ENCODE assay signal across 27 mouse cellular contexts in the genomic region with DNA sequence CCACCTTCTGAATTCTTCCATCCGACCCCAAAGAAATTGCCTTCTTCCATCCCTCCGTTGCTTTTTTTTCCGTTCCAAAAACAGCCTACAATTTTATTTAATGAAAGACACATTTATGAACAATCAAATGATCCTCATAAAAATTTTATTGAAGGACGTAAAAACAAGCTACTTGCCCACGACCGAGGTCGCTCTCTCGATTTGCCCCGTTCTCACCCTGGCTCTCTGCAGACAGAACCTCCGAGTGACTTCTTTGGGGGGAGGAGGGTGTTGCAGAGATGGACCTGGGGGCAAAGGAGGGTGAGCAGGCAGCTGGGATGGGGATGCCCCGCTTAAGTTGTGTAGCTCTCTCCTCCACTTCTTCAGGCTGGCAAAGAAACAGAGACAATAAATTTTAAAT. TPM values are rescaled to one million over a fixed set of nuclear protein-coding genes. Genes with fewer than 3 reads are reported as not detected.
DNase-seq lines count a peak whose midpoint lies in the region; ATAC-seq and TF ChIP-seq lines count a peak whose summit lies in the region.
"Had no signal": no experiment of that assay in that cellular context is flagged by ENCODE, and none has a peak within 500 bp of the region (broad histone marks: within the 10 kb centered on the region; RNA-seq: fewer than 3 reads in every experiment).

No protein-coding gene starts in this region.

- TF ChIP-seq RAD21 in MEL (IDR thresholded peaks at IDR 0.05; ENCODE audit: low read depth, low read length), result no peak

- no peaks in the 10 kb centered on the region for H3K36me3 ChIP-seq in kidney, embryonic 16.5 days (ENCODE audit: insufficient read depth, low read length)
- H3K36me3 ChIP-seq in MEL (ENCODE audit: control insufficient read depth in 1 of 2, insufficient read depth in 2 of 2, low read length in 2 of 2), result peaks cover 0 to 18% of the 10 kb centered on the region in 2 experiments; a peak in 3 of 4 replicates
- H3K36me3 ChIP-seq in limb, embryonic 12.5 days, result no peaks in the 10 kb centered on the region
- H3K36me3 ChIP-seq in neural tube, embryonic 12.5 days, result peaks cover 4% of the 10 kb centered on the region; the same call in 1 of the 2 replicates
- H3K36me3 ChIP-seq: embryonic facial prominence, embryonic 10.5 days; forebrain, embryonic 12.5 days; hindbrain, embryonic 15.5 days; midbrain, embryonic 15.5 days had no signal

- DNase-seq in kidney, adult 9 months, result no peak
- DNase-seq in MEL (ENCODE audit: low read depth, low spot score) (no peak), MN1 (ENCODE audit: low spot score) (no peak)
- DNase-seq in adrenal gland, postnatal 4 days (ENCODE audit: low spot score in 2 of 2), result no peak
- no peak for DNase-seq in layer of hippocampus, adult 18-20 months (ENCODE audit: low spot score in 2 of 2)
- DNase-seq: adrenal gland, postnatal 36 days; cerebellum, adult 18-20 months; cerebellum, postnatal 25 days; gastrocnemius, postnatal 25 days; heart, adult 2 months; heart, postnatal 36 days; lung, adult 2 months; right cerebral cortex, postnatal 14 days; thymus, adult 18-20 months had no signal

- no peak for TF ChIP-seq POLR2A in MEL (IDR thresholded peaks at IDR 0.05; ENCODE audit: control insufficient read depth in 1 of 2, insufficient read depth in 1 of 2, low read depth in 1 of 2, low read length in 2 of 2, poor library complexity in 1 of 2)

- H3K79me2 ChIP-seq in MEL (ENCODE audit: control insufficient read depth, insufficient read depth, low read length, poor library complexity), result peaks cover 51% of the 10 kb centered on the region

- WGBS in kidney, embryonic 16.5 days, result 4% methylated on average over 11 of the region's 11 CpGs
- WGBS in limb, embryonic 12.5 days, result 3% methylated on average over 11 of the region's 11 CpGs
- WGBS in neural tube, embryonic 12.5 days, result under 1% methylated on average over 11 of the region's 11 CpGs

- H3K9ac ChIP-seq in kidney, embryonic 16.5 days (replicated peaks; ENCODE audit: low read length), result peak overlapping the region; percentile 97
- H3K9ac ChIP-seq in MEL (ENCODE audit: control insufficient read depth, low read depth, low read length, poor library complexity, severe bottlenecking), result peak overlapping the region; percentile 56; the same call in 1 of the 2 replicates
- H3K9ac ChIP-seq in limb, embryonic 12.5 days (replicated peaks), result no peak overlapping the region
- peak overlapping the region; percentile 100 for H3K9ac ChIP-seq in neural tube, embryonic 12.5 days
- H3K9ac ChIP-seq: forebrain, embryonic 12.5 days; hindbrain, embryonic 15.5 days; midbrain, embryonic 15.5 days had no signal

- H3K9me3 ChIP-seq in kidney, embryonic 16.5 days (ENCODE audit: low read length), result no peaks in the 10 kb centered on the region
- H3K9me3 ChIP-seq in MEL (replicated peaks; ENCODE audit: insufficient read depth, low read length), result no peaks in the 10 kb centered on the region
- H3K9me3 ChIP-seq in limb, embryonic 12.5 days, result no peaks in the 10 kb centered on the region
- H3K9me3 ChIP-seq in neural tube, embryonic 12.5 days, result no peaks in the 10 kb centered on the region
- H3K9me3 ChIP-seq: embryonic facial prominence, embryonic 10.5 days; forebrain, embryonic 12.5 days; hindbrain, embryonic 15.5 days; megakaryocyte, embryonic 14.5 days; midbrain, embryonic 15.5 days had no signal

- peak overlapping the region; percentile 96 for H3K27ac ChIP-seq in kidney, embryonic 16.5 days (ENCODE audit: low read length)
- H3K27ac ChIP-seq in MEL (ENCODE audit: control insufficient read depth, low read depth, low read length), result no peak overlapping the region
- peak overlapping the region; percentile 50 for H3K27ac ChIP-seq in limb, embryonic 12.5 days
- H3K27ac ChIP-seq in neural tube, embryonic 12.5 days, result peak overlapping the region; percentile 95
- H3K27ac ChIP-seq: embryonic facial prominence, embryonic 10.5 days; forebrain, embryonic 12.5 days; heart, adult 2 months; hindbrain, embryonic 15.5 days; midbrain, embryonic 15.5 days had no signal

- peaks cover 17% of the 10 kb centered on the region for H3K27me3 ChIP-seq in kidney, embryonic 16.5 days (ENCODE audit: insufficient read depth, low read length)
- H3K27me3 ChIP-seq in MEL (ENCODE audit: control insufficient read depth in 1 of 2, insufficient read depth in 2 of 2, low read length in 2 of 2), result no peaks in the 10 kb centered on the region
- peaks cover 99% of the 10 kb centered on the region for H3K27me3 ChIP-seq in limb, embryonic 12.5 days
- peaks cover 39% of the 10 kb centered on the region for H3K27me3 ChIP-seq in neural tube, embryonic 12.5 days (replicated peaks)

- H3K4me2 ChIP-seq in kidney, embryonic 16.5 days (replicated peaks; ENCODE audit: low read depth, low read length), result peak overlapping the region; percentile 84
- H3K4me2 ChIP-seq in limb, embryonic 12.5 days, result peak overlapping the region; percentile 82
- H3K4me2 ChIP-seq in neural tube, embryonic 12.5 days (replicated peaks), result peak overlapping the region; percentile 86
- H3K4me2 ChIP-seq: forebrain, embryonic 12.5 days had no signal

- no peak for ATAC-seq in kidney, embryonic 16.5 days (ENCODE audit: low FRiP score, low TSS enrichment)
- no peak for ATAC-seq in limb, embryonic 12.5 days (ENCODE audit: insufficient number of reproducible peaks, insufficient read depth, low FRiP score, low TSS enrichment, low read depth)
- ATAC-seq in neural tube, embryonic 12.5 days (ENCODE audit: low FRiP score, low read depth), result no peak
- ATAC-seq: CD4-positive, CD25-positive, alpha-beta regulatory T cell, adult 4 months; midbrain, embryonic 15.5 days had no signal

- peaks cover 57% of the 10 kb centered on the region for H3K4me1 ChIP-seq in kidney, embryonic 16.5 days (ENCODE audit: insufficient read depth, low read length)
- H3K4me1 ChIP-seq in MEL (ENCODE audit: control insufficient read depth in 1 of 2, insufficient read depth in 2 of 2, low read length in 2 of 2), result peaks cover 16 to 23% of the 10 kb centered on the region in 2 experiments
- H3K4me1 ChIP-seq in limb, embryonic 12.5 days (replicated peaks), result peaks cover 83% of the 10 kb centered on the region
- H3K4me1 ChIP-seq in neural tube, embryonic 12.5 days, result peaks cover 13% of the 10 kb centered on the region

- TF ChIP-seq CTCF in MEL (IDR thresholded peaks at IDR 0.05 in 2 of 3, conservative IDR thresholded peaks at IDR 0.05 in 1 of 3; ENCODE audit: control insufficient read depth in 1 of 3, insufficient read depth in 1 of 3, low read depth in 2 of 3, low read length in 3 of 3, poor library complexity in 1 of 3, severe bottlenecking in 1 of 3), result no peak

- no peak for TF ChIP-seq EP300 in MEL (IDR thresholded peaks at IDR 0.05; ENCODE audit: low read depth in 1 of 2, low read length in 2 of 2)

- H3K4me3 ChIP-seq in kidney, embryonic 16.5 days (ENCODE audit: low read length), result peak overlapping the region; percentile 74
- no peak overlapping the region for H3K4me3 ChIP-seq in MEL (ENCODE audit: control insufficient read depth in 1 of 2, insufficient read depth in 1 of 2, low read depth in 2 of 2, low read length in 2 of 2)
- peak overlapping the region; percentile 53 for H3K4me3 ChIP-seq in limb, embryonic 12.5 days (replicated peaks)
- H3K4me3 ChIP-seq in neural tube, embryonic 12.5 days, result peak overlapping the region; percentile 92
- H3K4me3 ChIP-seq: forebrain, embryonic 12.5 days; heart, adult 2 months; hindbrain, embryonic 15.5 days; megakaryocyte, embryonic 14.5 days; midbrain, embryonic 15.5 days had no signal

RNA-seq across cellular contexts. Expression of gene Hoxc9, which starts 4.1 kb away (rescaled TPM):
- 7.4 and 9.2 TPM in 2 replicates for polyA plus RNA-seq in kidney, embryonic 16.5 days (2015; fragmentation: Nextera tagmentation; extraction: Ambion mirVana)
- 3.2 and 4.1 TPM in 2 replicates for total RNA-seq in MEL (2012; rRNA removed)
- polyA plus RNA-seq in MEL (2012; ENCODE audit: insufficient read depth in 1 of 2, insufficient read length in 2 of 2, low read depth in 1 of 2, low replicate concordance in 2 of 2, missing spikeins in 1 of 2), result 100 to 1,000 TPM in 1 of 2 experiments, 1 to 10 TPM in 1; 9.5 to 400 TPM
- 3.6 TPM in 2 replicates for polyA plus RNA-seq in limb, embryonic 12.5 days (2016; fragmentation: Nextera tagmentation; extraction: Ambion mirVana)
- 45.2 and 47.4 TPM in 2 replicates for polyA plus RNA-seq in neural tube, embryonic 12.5 days (2016; fragmentation: Nextera tagmentation; extraction: Ambion mirVana)
- 1 to 10 TPM; 3.0 to 4.8 TPM for total RNA-seq in adrenal gland, postnatal 4 days (2021)
- not detected for total RNA-seq in layer of hippocampus, adult 18-20 months (2021)
- total RNA-seq: heart, adult 2 months; heart, postnatal 36 days; layer of hippocampus, postnatal 14 days had no signal
- polyA plus RNA-seq: CD4-positive, CD25-positive, alpha-beta regulatory T cell, adult 4 months; embryonic facial prominence, embryonic 10.5 days; forebrain, embryonic 12.5 days; heart, adult 2 months; heart, embryonic 14.5 days; lung, adult 2 months; midbrain, embryonic 15.5 days; spleen, adult 2 months; stomach, embryonic 14.5 days had no signal

RNA-seq across cellular contexts. Expression of gene Hoxc8, which starts 10.1 kb away (rescaled TPM):
- polyA plus RNA-seq in kidney, embryonic 16.5 days (2015; fragmentation: Nextera tagmentation; extraction: Ambion mirVana), result 6.6 and 9.2 TPM in 2 replicates
- 0.26 and 0.31 TPM in 2 replicates for total RNA-seq in MEL (2012; rRNA removed)
- polyA plus RNA-seq in MEL (2012; ENCODE audit: insufficient read depth in 1 of 2, insufficient read length in 2 of 2, low read depth in 1 of 2, low replicate concordance in 2 of 2, missing spikeins in 1 of 2), result 1 to 10 TPM in 1 of 2 experiments, not detected in 1; 1.7 TPM
- polyA plus RNA-seq in limb, embryonic 12.5 days (2016; fragmentation: Nextera tagmentation; extraction: Ambion mirVana), result 3.9 and 4.0 TPM in 2 replicates
- 44.5 and 65.6 TPM in 2 replicates for polyA plus RNA-seq in neural tube, embryonic 12.5 days (2016; fragmentation: Nextera tagmentation; extraction: Ambion mirVana)
- total RNA-seq in adrenal gland, postnatal 4 days (2021), result 10 to 100 TPM; 22.2 to 22.7 TPM
- total RNA-seq in layer of hippocampus, adult 18-20 months (2021), result not detected
- total RNA-seq: heart, adult 2 months; heart, postnatal 36 days; layer of hippocampus, postnatal 14 days had no signal
- polyA plus RNA-seq: embryonic facial prominence, embryonic 10.5 days; forebrain, embryonic 12.5 days; heart, adult 2 months; heart, embryonic 14.5 days; lung, adult 2 months; midbrain, embryonic 15.5 days; spleen, adult 2 months had no signal

RNA-seq across cellular contexts. Expression of gene Hoxc5, which starts 13.1 kb away (rescaled TPM):
- 4.3 and 5.9 TPM in 2 replicates for polyA plus RNA-seq in kidney, embryonic 16.5 days (2015; fragmentation: Nextera tagmentation; extraction: Ambion mirVana)
- 0.46 and 0.56 TPM in 2 replicates for total RNA-seq in MEL (2012; rRNA removed)
- polyA plus RNA-seq in MEL (2012; ENCODE audit: insufficient read depth in 1 of 2, insufficient read length in 2 of 2, low read depth in 1 of 2, low replicate concordance in 2 of 2, missing spikeins in 1 of 2), result 1 to 10 TPM in 1 of 2 experiments, not detected in 1; 3.0 TPM
- polyA plus RNA-seq in limb, embryonic 12.5 days (2016; fragmentation: Nextera tagmentation; extraction: Ambion mirVana), result 6.3 and 12.2 TPM in 2 replicates
- 32.1 and 35.5 TPM in 2 replicates for polyA plus RNA-seq in neural tube, embryonic 12.5 days (2016; fragmentation: Nextera tagmentation; extraction: Ambion mirVana)
- total RNA-seq in adrenal gland, postnatal 4 days (2021), result 1 to 10 TPM; 7.9 to 8.0 TPM
- total RNA-seq in layer of hippocampus, adult 18-20 months (2021), result not detected
- total RNA-seq: heart, adult 2 months; heart, postnatal 36 days; layer of hippocampus, postnatal 14 days had no signal
- polyA plus RNA-seq: CD4-positive, CD25-positive, alpha-beta regulatory T cell, adult 4 months; forebrain, embryonic 12.5 days; midbrain, embryonic 15.5 days had no signal

RNA-seq across cellular contexts. Expression of gene Hoxc10, which starts 13.8 kb away (rescaled TPM):
- polyA plus RNA-seq in kidney, embryonic 16.5 days (2015; fragmentation: Nextera tagmentation; extraction: Ambion mirVana), result 49.0 and 54.0 TPM in 2 replicates
- total RNA-seq in MEL (2012; rRNA removed), result 6.3 and 6.8 TPM in 2 replicates
- polyA plus RNA-seq in MEL (2012; ENCODE audit: insufficient read depth in 1 of 2, insufficient read length in 2 of 2, low read depth in 1 of 2, low replicate concordance in 2 of 2, missing spikeins in 1 of 2), result 10 to 100 TPM in 1 of 2 experiments, not detected in 1; 24.8 TPM
- polyA plus RNA-seq in limb, embryonic 12.5 days (2016; fragmentation: Nextera tagmentation; extraction: Ambion mirVana), result 20.7 and 21.2 TPM in 2 replicates
- 62.1 and 77.3 TPM in 2 replicates for polyA plus RNA-seq in neural tube, embryonic 12.5 days (2016; fragmentation: Nextera tagmentation; extraction: Ambion mirVana)
- 1 to 10 TPM; 1.2 to 5.6 TPM for total RNA-seq in adrenal gland, postnatal 4 days (2021)
- not detected for total RNA-seq in layer of hippocampus, adult 18-20 months (2021)
- total RNA-seq: heart, adult 2 months; heart, postnatal 36 days; layer of hippocampus, postnatal 14 days had no signal
- polyA plus RNA-seq: CD4-positive, CD25-positive, alpha-beta regulatory T cell, adult 4 months; embryonic facial prominence, embryonic 10.5 days; forebrain, embryonic 12.5 days; heart, adult 2 months; heart, embryonic 14.5 days; hindbrain, embryonic 15.5 days; lung, adult 2 months; midbrain, embryonic 15.5 days; spleen, adult 2 months; stomach, embryonic 14.5 days had no signal

RNA-seq across cellular contexts. Expression of gene Hoxc6, which starts 17.7 kb away (rescaled TPM):
- polyA plus RNA-seq in kidney, embryonic 16.5 days (2015; fragmentation: Nextera tagmentation; extraction: Ambion mirVana), result 7.6 and 11.0 TPM in 2 replicates
- 1.7 and 2.3 TPM in 2 replicates for total RNA-seq in MEL (2012; rRNA removed)
- polyA plus RNA-seq in MEL (2012; ENCODE audit: insufficient read depth in 1 of 2, insufficient read length in 2 of 2, low read depth in 1 of 2, low replicate concordance in 2 of 2, missing spikeins in 1 of 2), result 1 to 10 TPM in 1 of 2 experiments, not detected in 1; 9.4 TPM
- polyA plus RNA-seq in limb, embryonic 12.5 days (2016; fragmentation: Nextera tagmentation; extraction: Ambion mirVana), result 3.9 and 4.4 TPM in 2 replicates
- 68.8 and 77.1 TPM in 2 replicates for polyA plus RNA-seq in neural tube, embryonic 12.5 days (2016; fragmentation: Nextera tagmentation; extraction: Ambion mirVana)
- total RNA-seq in adrenal gland, postnatal 4 days (2021), result 10 to 100 TPM; 40.3 to 41.5 TPM
- total RNA-seq in layer of hippocampus, adult 18-20 months (2021), result not detected
- total RNA-seq: heart, adult 2 months; layer of hippocampus, postnatal 14 days had no signal
- polyA plus RNA-seq: CD4-positive, CD25-positive, alpha-beta regulatory T cell, adult 4 months; embryonic facial prominence, embryonic 10.5 days; forebrain, embryonic 12.5 days; heart, adult 2 months; midbrain, embryonic 15.5 days; spleen, adult 2 months had no signal

Comparison
In these comparisons a context has a peak if more than half of its experiments do, and no peak if none do; other contexts are left out.
1. H3K4me3 ChIP-seq: peak in kidney, embryonic 16.5 days (single experiment), limb, embryonic 12.5 days (single experiment) and neural tube, embryonic 12.5 days (single experiment); none in MEL (0 of 2).
2. Peak in every context shown above with its lines, with median percentiles within 50 percentile points of each other: H3K4me2 ChIP-seq.